Comparison of ENCODE assay signal across 8 mouse cellular contexts in the genomic region with DNA sequence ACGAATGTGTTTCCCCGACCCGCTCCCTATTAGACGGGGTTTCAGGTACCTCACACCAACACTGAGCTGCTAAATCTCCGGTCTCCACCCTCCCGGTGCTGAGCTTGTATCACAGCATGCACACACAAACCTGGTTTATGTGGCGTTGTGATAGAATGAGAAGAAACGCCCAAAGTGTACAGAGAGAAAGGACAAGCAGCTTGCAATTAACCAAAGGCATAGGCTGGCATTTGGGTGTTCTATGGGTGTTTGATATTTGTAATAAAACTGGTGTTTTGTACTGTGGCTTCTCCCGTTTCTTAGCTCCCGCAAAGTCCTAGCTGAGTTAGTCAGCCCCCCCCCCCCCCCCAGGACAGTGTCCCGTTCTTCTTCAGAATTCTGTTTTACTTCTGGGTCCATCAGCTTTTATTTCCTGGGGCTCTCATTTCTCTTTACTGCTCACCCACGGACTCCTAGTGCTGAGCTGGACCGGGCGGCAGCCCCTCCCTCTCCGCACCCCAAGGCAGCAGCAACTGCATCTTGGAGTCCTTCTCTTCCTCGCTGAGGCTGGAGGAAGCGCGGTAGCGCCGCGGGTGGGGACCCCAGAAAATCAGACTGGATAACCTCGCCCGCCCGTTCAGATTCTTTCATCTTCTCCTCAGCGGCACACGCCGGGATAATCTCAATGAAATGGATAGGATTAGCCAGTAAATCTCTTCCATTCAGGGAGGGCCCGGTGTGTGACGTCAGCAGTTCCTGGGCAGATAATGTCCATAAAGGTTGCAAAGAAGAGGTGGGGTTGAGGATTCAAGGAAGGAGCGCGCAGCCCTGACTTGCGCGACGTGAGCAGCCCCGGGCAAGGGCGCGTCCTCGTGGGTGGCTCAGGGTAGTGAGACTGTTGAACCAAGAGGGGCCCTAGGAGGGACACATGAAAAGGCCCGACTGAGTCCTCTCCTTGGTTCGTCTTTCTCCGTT. TPM values are rescaled to one million over a fixed set of nuclear protein-coding genes. Genes with fewer than 3 reads are reported as not detected.
A peak's percentile ranks its signal among the peaks of the same experiment; 100 is the strongest.
DNase-seq lines count a peak whose midpoint lies in the region; ATAC-seq lines count a peak whose summit lies in the region.

A gene (plus strand): TSS at position 781 of the 954 bp plus-strand sequence.

- H3K36me3 ChIP-seq in embryonic facial prominence, embryonic 10.5 days (replicated peaks), result no peaks in the 10 kb centered on the region
- H3K36me3 ChIP-seq in intestine, embryonic 15.5 days, result no peaks in the 10 kb centered on the region

- no peaks in the 10 kb centered on the region for H3K9me3 ChIP-seq in embryonic facial prominence, embryonic 10.5 days
- no peaks in the 10 kb centered on the region for H3K9me3 ChIP-seq in intestine, embryonic 15.5 days

- WGBS in embryonic facial prominence, embryonic 10.5 days, result 3% methylated on average over 41 of the region's 41 CpGs
- 6% methylated on average over 41 of the region's 41 CpGs for whole genome bisulfite sequencing in intestine, embryonic 15.5 days

- peaks cover 15% of the 10 kb centered on the region for H3K4me1 ChIP-seq in embryonic facial prominence, embryonic 10.5 days
- H3K4me1 ChIP-seq in intestine, embryonic 15.5 days (replicated peaks), result peaks cover 11% of the 10 kb centered on the region

- H3K4me3 ChIP-seq in embryonic facial prominence, embryonic 10.5 days, result peak within 1 kb of the TSS; percentile 54
- peak within 1 kb of the TSS; percentile 39 for H3K4me3 ChIP-seq in intestine, embryonic 15.5 days (replicated peaks)

- intact Hi-C loops in left cerebral cortex, postnatal 14 days (cut with DNase I), result no loop called here

- H3K4me2 ChIP-seq in intestine, embryonic 15.5 days (replicated peaks), result peak within 1 kb of the TSS; percentile 92

- ATAC-seq in intestine, embryonic 15.5 days, result peak; percentile 94
- peak; percentile 56 for ATAC-seq in megakaryocyte-erythroid progenitor cell, adult 5-6 weeks (replicated peaks; ENCODE audit: low FRiP score, low TSS enrichment, poor library complexity, severe bottlenecking)

- H3K27ac ChIP-seq in embryonic facial prominence, embryonic 10.5 days (replicated peaks), result no peak within 1 kb of the TSS
- H3K27ac ChIP-seq in intestine, embryonic 15.5 days, result no peak within 1 kb of the TSS

- H3K9ac ChIP-seq in intestine, embryonic 15.5 days, result peak within 1 kb of the TSS; percentile 29

- peak; percentile 94 for DNase-seq in adrenal gland, adult 2 months
- DNase-seq in embryonic facial prominence, embryonic 10.5 days (ENCODE audit: low spot score), result peak; percentile 87
- DNase-seq in gastrocnemius, postnatal 4 days (ENCODE audit: low spot score in 2 of 2), result peak; percentile 69 to 85
- peak; percentile 87 to 91 for DNase-seq in left cerebral cortex, postnatal 14 days (ENCODE audit: low spot score in 2 of 2)
- peak; percentile 88 for DNase-seq in right cerebral cortex, postnatal 14 days
- DNase-seq in urinary bladder, postnatal 25 days (ENCODE audit: low spot score), result peak; percentile 93

- H3K27me3 ChIP-seq in embryonic facial prominence, embryonic 10.5 days (replicated peaks; ENCODE audit: low read depth, poor library complexity, severe bottlenecking), result peaks cover 98% of the 10 kb centered on the region
- peaks cover 50% of the 10 kb centered on the region for H3K27me3 ChIP-seq in intestine, embryonic 15.5 days (replicated peaks)

RNA-seq across cellular contexts. Expression of the gene that starts here (rescaled TPM):
- total RNA-seq in adrenal gland, adult 2 months (2021), result 10 to 100 TPM; 21.8 to 41.4 TPM
- polyA plus RNA-seq in adrenal gland, adult 2 months (2012; rRNA removed), result 49.6 and 68.0 TPM in 2 replicates
- 1.3 and 1.7 TPM in 2 replicates for polyA plus RNA-seq in embryonic facial prominence, embryonic 10.5 days (2016; fragmentation: Nextera tagmentation; extraction: Ambion mirVana)
- total RNA-seq in gastrocnemius, postnatal 4 days (2021), result 1 to 10 TPM; 4.3 to 6.1 TPM
- polyA plus RNA-seq in intestine, embryonic 15.5 days (2015; fragmentation: Nextera tagmentation; extraction: Ambion mirVana), result 15.5 and 16.9 TPM in 2 replicates
- 1 to 10 TPM; 2.6 to 2.7 TPM for total RNA-seq in left cerebral cortex, postnatal 14 days (2021)
- total RNA-seq in megakaryocyte-erythroid progenitor cell, adult 5-6 weeks (2014; fragmentation: Nextera tagmentation), result 50.4 and 71.2 TPM in 2 replicates
- 103 and 243 TPM in 2 replicates for total RNA-seq in megakaryocyte-erythroid progenitor cell, adult 5-6 weeks (2017)
